Mouse (Mus musculus): ENCODE measurements around the gene Nbas. TPM values are rescaled to one million over a fixed set of nuclear protein-coding genes. Genes with fewer than 3 reads are reported as not detected.

Nbas gene
- 10.9 and 11.5 TPM in 2 replicates for polyA plus RNA-seq (2016; fragmentation: Nextera tagmentation; extraction: Ambion mirVana)

DNA sequence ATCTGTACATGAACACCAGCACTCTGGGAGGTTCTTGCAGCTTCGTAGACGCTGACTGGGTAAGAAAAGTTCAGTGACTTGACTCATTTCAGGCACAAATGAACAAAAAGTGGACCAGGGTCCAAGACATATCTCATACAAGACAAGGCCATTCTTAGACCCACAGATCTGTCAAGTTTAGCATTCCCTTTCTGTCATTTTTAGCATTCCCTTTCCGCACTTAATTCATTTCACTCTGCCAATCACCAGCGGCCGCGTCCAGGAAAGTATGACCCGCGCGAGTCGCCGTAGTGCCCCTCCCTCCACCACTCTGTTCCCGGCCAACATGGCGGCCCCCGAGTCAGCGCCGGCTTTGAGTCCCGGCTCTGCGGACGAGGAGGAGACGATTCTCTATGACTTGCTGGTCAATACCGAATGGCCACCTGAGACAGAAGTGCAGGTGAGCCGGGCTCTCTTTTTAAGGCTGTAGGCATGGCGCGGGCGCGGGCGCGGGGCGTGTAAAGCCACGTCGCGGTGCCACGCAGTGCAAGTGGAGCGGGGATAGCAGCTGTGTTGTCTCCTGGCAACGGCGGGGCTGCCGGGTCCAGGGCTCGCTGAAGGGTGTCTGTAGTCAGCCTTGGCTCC lies at the start of gene Nbas:
Nbas (plus strand) TSS at position 308 of the 624 bp plus-strand sequence.
- Histone ChIP-seq H3K4me2 (peak within 1 kb of the TSS; percentile 89), H3K4me3 (peak within 1 kb of the TSS; percentile 96), H3K36me3 (peaks cover 2% of the 10 kb centered on the region; the same call in 1 of the 2 replicates), H3K9me3 (replicated peaks) (no peaks in the 10 kb centered on the region), H3K27me3 (replicated peaks) (no peaks in the 10 kb centered on the region), H3K4me1 (replicated peaks) (peaks cover 6% of the 10 kb centered on the region), H3K9ac (peak within 1 kb of the TSS; percentile 88), H3K27ac (ENCODE audit: poor library complexity, severe bottlenecking) (no peak within 1 kb of the TSS)
- 4% methylated on average over 38 of the region's 38 CpGs for WGBS
- peak; percentile 87 for ATAC-seq (ENCODE audit: insufficient number of reproducible peaks, low FRiP score)

DNA sequence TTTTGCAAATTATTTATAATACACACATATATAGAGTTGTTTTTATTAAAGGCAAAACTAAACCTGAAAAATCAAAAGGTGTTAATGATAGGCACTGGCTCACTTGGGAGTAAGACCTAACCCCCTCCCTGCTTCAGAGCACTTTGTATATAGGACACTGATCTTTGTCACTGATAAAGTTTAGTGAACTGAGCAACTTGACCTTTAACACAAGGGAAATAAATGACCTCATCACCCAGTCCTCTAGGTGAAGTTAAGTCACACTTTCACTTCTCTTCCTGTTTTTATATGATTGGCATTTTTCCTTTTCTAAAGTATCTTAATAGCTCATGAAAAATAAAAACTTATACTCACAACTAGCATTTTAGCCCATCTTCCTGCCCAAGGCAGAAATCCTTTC lies 26.5 kb upstream of the Nbas start:
- no peaks in the 10 kb centered on the region for H3K27me3 ChIP-seq (replicated peaks)
- ATAC-seq (ENCODE audit: insufficient number of reproducible peaks, low FRiP score), result no peak
- H3K36me3 ChIP-seq, result peaks cover 55% of the 10 kb centered on the region
- H3K9ac ChIP-seq, result no peak overlapping the region
- 0 out of 2 replicates have a peak, but pooled peaks cover under 1% of the 10 kb centered on the region for H3K4me1 ChIP-seq (replicated peaks)
- H3K4me3 ChIP-seq, result no peak overlapping the region
- no peaks in the 10 kb centered on the region for H3K9me3 ChIP-seq (replicated peaks)
- H3K27ac ChIP-seq (ENCODE audit: poor library complexity, severe bottlenecking), result no peak overlapping the region
- H3K4me2 ChIP-seq, result no peak overlapping the region

DNA sequence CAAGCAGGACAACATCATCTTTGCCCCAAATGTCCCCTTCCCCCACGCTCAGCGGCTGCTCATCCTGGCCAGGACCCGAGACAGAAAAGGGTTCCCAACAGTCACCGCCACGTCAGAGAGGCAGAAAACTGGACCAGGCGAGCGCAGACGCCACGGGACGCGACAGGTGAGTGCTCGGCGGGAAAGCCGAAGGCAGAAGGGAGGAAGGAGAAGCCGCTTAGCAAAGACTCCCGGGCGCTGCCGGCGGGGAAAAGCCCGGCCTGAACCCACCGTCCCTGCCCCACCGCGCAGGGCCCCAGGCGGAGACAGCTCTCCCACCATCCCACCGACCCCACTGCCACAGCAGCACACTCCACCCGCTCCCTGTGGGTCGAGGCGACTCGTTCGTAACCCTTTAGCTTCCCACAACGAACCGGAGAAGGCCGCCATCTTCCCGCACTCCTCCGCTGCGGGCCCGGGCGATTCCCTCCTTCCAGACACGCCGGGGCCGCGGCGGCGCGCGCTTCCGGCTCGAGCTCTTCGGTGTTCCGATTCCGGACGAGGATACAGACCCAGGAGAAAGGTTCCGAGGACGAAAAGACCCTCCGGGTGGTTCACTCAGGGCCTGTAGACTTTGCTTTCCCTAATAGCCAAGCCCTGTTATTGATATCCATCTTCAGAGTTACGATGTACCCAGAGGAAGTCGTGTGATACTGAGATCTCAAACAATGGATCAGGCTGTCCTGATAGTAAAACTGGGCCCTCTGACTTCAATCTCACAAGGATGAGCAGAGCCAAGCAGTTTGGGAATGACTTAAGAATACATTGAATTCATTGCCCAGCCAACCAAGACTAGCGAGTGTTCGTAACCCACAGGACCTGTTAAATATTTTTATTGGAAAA lies 20.0 kb upstream of the Nbas start, which contains the start of gene Ddx1:
Ddx1 (minus strand) TSS at position 523 of the 882 bp plus-strand sequence.
- peaks cover 9% of the 10 kb centered on the region; the same call in 1 of the 2 replicates for H3K4me1 ChIP-seq (replicated peaks)
- H3K27me3 ChIP-seq (replicated peaks), result no peaks in the 10 kb centered on the region
- 2% methylated on average over 59 of the region's 59 CpGs for WGBS
- H3K4me2 ChIP-seq, result peak within 1 kb of the TSS; percentile 71
- H3K9me3 ChIP-seq (replicated peaks), result no peaks in the 10 kb centered on the region
- H3K27ac ChIP-seq (ENCODE audit: poor library complexity, severe bottlenecking), result peak within 1 kb of the TSS; percentile 73
- H3K4me3 ChIP-seq, result peak within 1 kb of the TSS; percentile 89
- H3K9ac ChIP-seq, result peak within 1 kb of the TSS; percentile 91
- ATAC-seq (ENCODE audit: insufficient number of reproducible peaks, low FRiP score), result peak; percentile 86
- H3K36me3 ChIP-seq, result peaks cover 12% of the 10 kb centered on the region

DNA sequence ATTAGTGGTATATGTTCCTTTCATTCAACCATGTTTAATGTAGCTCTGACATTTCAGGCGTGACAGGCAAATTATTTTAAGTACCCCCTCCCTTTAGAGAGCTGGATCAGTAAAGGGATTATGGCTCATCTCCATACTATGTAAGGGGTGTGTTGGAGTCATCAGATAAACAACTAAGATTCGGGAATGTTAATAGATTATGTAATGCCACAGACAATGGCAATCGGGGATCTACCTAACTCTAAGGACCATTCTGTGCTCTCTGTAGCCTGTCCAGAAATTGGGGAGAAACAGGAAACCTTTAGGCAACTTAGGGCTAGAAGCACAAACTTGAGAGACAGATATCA lies 19.4 kb upstream of the Nbas start:
- Histone ChIP-seq H3K9ac (no peak overlapping the region), H3K9me3 (replicated peaks) (no peaks in the 10 kb centered on the region), H3K36me3 (peaks cover 7% of the 10 kb centered on the region), H3K27ac (ENCODE audit: poor library complexity, severe bottlenecking) (no peak overlapping the region), H3K27me3 (replicated peaks) (no peaks in the 10 kb centered on the region), H3K4me1 (replicated peaks) (peaks cover 9% of the 10 kb centered on the region; the same call in 1 of the 2 replicates), H3K4me3 (peak overlapping the region; percentile 89), H3K4me2 (peak overlapping the region; percentile 71)
- WGBS, result 86% methylated on average over 3 of the region's 3 CpGs
- no peak; the same call in 1 of the 2 replicates for ATAC-seq (ENCODE audit: insufficient number of reproducible peaks, low FRiP score)

DNA sequence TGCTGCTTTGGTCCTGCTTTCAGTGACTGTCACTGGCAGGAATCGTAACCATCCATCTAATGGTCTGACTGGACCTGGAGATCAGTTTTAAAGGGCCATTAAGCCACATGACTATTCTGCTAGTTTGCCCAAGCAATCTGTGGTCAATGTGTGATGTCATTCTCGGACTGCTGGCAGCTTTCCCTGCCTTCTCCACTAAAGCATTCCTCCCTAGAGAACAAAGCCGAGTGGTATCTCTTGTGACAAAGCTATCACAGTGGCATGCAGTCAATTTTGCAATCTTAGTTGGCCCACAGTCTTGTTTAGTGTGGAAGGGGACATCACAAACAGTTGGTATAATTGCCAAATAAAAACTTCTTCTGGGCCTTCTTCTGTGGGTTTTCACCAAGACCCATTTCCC lies 13.9 kb upstream of the Nbas start:
- no peak for ATAC-seq (ENCODE audit: insufficient number of reproducible peaks, low FRiP score)

DNA sequence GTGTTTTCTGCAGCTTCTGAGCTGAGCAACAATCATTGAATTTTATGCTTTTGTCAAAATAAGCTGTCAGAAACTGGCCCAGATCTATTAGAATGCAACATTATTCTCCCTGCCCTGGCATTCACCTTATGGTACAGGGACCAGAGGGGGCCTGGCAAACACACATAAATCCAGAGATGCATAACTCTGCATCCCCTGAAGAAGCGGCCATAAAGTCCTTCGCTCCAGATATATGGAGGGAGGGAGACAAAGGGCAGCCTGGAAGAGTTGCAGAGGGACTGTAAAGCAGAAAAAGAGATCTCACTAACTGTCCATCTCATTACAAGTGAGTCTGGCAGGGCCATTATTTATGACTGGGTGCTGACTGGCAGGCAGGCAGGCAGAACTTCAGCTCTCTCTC lies 13.2 kb upstream of the Nbas start:
- H3K27ac ChIP-seq (ENCODE audit: poor library complexity, severe bottlenecking), result no peak overlapping the region
- no peaks in the 10 kb centered on the region for H3K9me3 ChIP-seq (replicated peaks)
- peaks cover 14% of the 10 kb centered on the region for H3K4me1 ChIP-seq (replicated peaks)
- no peak overlapping the region for H3K4me2 ChIP-seq
- H3K9ac ChIP-seq, result no peak overlapping the region
- H3K36me3 ChIP-seq, result no peaks in the 10 kb centered on the region
- H3K27me3 ChIP-seq (replicated peaks), result no peaks in the 10 kb centered on the region
- no peak for ATAC-seq (ENCODE audit: insufficient number of reproducible peaks, low FRiP score)
- 89% methylated on average over 2 of the region's 2 CpGs for WGBS
- H3K4me3 ChIP-seq, result no peak overlapping the region

More for the DNA sequence above, 13.9 kb upstream of the Nbas start:
- Histone ChIP-seq H3K27ac (ENCODE audit: poor library complexity, severe bottlenecking) (no peak overlapping the region), H3K9ac (no peak overlapping the region), H3K9me3 (replicated peaks) (no peaks in the 10 kb centered on the region), H3K36me3 (no peaks in the 10 kb centered on the region), H3K4me1 (replicated peaks) (peaks cover 14% of the 10 kb centered on the region), H3K4me2 (peak overlapping the region; percentile 19; the same call in 1 of the 2 replicates), H3K4me3 (no peak overlapping the region), H3K27me3 (replicated peaks) (no peaks in the 10 kb centered on the region)
- 11% methylated on average over 3 of the region's 3 CpGs for WGBS

DNA sequence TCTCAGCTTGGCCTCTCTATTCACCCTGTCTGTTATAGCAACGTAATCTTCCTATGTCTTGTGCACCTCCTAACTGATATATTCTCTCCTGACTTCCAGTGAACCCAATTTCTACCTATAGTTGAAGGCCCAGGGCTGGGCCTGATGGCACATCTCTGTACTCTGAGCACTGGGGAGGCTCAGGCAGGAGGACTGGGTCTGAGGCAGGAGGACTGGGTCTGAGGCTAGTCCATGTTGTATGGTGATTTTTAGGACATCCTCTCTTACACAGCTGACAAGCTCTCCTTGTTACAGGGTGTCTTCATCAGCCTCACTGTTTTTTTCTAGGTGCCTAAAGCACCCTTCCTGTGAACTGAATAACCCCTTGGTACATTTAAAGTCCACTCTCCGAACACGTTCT lies 521 bp upstream of the Nbas start:
- Histone ChIP-seq H3K4me3 (peak overlapping the region; percentile 96), H3K27me3 (replicated peaks) (no peaks in the 10 kb centered on the region), H3K9me3 (replicated peaks) (no peaks in the 10 kb centered on the region), H3K27ac (ENCODE audit: poor library complexity, severe bottlenecking) (no peak overlapping the region), H3K9ac (no peak overlapping the region), H3K4me1 (replicated peaks) (peaks cover 6% of the 10 kb centered on the region), H3K36me3 (no peaks in the 10 kb centered on the region), H3K4me2 (peak overlapping the region; percentile 89)
- WGBS, result 46% methylated on average over 3 of the region's 3 CpGs
- ATAC-seq (ENCODE audit: insufficient number of reproducible peaks, low FRiP score), result peak; percentile 52; the same call in 1 of the 2 replicates

DNA sequence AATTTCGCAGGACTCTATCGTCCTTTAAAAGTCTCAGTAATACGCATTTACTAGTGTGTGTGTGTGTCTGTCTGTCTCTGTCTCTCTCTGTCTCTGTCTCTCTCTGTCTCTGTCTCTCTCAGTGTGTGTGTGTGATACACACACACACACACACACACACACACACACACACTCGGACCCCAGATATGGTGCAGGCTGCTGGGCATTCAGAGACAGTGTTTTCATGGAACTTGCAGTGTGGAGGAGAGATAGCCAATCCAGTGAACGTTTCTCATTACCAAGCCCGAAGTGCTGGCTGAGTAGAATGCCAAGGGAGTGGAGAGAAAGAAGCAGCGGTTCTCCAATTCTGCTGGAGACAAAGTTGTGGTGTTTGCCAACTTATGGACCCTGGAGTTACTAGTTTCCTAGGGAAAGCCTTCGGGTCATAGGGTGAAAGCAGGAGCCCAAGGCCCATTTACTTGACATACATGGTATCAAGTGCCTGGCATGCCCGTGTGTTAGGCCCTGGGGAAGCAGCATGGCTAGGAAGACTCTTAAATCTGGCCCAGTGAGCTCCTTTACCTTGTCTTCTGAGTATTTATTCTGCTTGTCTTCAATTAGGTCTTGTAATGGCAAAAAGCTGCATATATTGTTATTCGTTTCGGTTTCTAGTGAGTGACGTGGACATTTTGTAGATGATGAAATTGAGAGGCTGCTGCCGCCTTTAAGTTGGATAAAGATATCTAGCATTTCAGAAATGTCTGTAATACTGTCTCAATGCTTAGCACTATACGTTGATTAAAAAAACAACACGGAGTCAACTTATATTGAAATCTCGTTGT lies 847 bp downstream of the Nbas start:
- H3K4me1 ChIP-seq (replicated peaks), result peaks cover 6% of the 10 kb centered on the region
- peak overlapping the region; percentile 96 for H3K4me3 ChIP-seq
- H3K27me3 ChIP-seq (replicated peaks), result no peaks in the 10 kb centered on the region
- H3K36me3 ChIP-seq, result peaks cover 6% of the 10 kb centered on the region; the same call in 1 of the 2 replicates
- H3K9ac ChIP-seq, result peak overlapping the region; percentile 88
- H3K27ac ChIP-seq (ENCODE audit: poor library complexity, severe bottlenecking), result no peak overlapping the region
- peak overlapping the region; percentile 89 for H3K4me2 ChIP-seq
- 44% methylated on average over 16 of the region's 16 CpGs for WGBS
- ATAC-seq (ENCODE audit: insufficient number of reproducible peaks, low FRiP score), result peak; percentile 38
- no peaks in the 10 kb centered on the region for H3K9me3 ChIP-seq (replicated peaks)

DNA sequence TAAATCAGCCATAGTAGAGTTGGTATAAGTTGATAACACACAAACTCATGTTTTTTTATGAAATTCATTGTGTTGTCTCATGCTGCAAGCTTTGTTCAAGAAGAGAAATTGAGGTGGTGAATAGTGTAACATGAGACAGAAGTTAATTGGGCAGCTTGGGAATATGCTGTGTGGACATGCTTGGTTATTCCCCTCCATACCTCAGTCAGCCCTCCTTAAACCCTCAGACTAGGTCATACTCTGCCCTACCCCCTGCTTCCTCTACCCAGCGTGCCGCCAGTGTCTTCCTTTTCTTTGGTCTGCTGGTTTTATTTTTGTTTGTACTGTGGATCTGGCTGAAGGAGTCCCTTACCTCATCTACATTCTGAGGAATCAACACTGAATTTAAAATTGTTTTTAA lies 22.5 kb downstream of the Nbas start:
- Histone ChIP-seq H3K27me3 (replicated peaks) (no peaks in the 10 kb centered on the region), H3K4me1 (replicated peaks) (no peaks in the 10 kb centered on the region), H3K9me3 (replicated peaks) (no peaks in the 10 kb centered on the region), H3K4me3 (no peak overlapping the region), H3K27ac (ENCODE audit: poor library complexity, severe bottlenecking) (no peak overlapping the region), H3K36me3 (peaks cover 15% of the 10 kb centered on the region), H3K9ac (no peak overlapping the region), H3K4me2 (no peak overlapping the region)
- WGBS, result 77% methylated on average over 2 of the region's 2 CpGs
- no peak for ATAC-seq (ENCODE audit: insufficient number of reproducible peaks, low FRiP score)

DNA sequence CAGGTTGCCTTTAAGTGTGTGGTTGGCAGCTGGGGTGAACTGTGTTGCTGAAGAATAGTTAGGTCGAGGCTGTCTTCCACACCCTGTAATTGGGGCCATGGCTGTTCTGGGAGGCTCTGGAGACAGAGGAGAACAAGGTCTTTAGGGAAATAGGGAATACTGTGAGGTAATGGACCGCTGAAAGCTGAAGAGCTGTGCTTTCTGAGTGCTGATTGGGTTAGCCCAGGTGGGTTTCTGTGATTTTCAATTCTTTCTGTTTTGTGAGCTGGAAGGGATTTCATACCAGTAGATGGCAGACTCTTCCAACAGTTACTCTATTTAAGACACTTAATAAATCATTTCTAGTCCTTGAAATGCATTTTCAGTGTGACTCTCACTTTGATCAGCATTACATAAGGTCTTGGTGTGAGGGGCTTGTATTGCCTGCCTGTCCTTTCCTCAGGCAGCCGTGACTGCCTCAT lies 24.5 kb downstream of the Nbas start:
- Histone ChIP-seq H3K4me3 (no peak overlapping the region), H3K9me3 (replicated peaks) (no peaks in the 10 kb centered on the region), H3K9ac (no peak overlapping the region), H3K27ac (ENCODE audit: poor library complexity, severe bottlenecking) (no peak overlapping the region), H3K4me1 (replicated peaks) (no peaks in the 10 kb centered on the region), H3K4me2 (no peak overlapping the region), H3K27me3 (replicated peaks) (no peaks in the 10 kb centered on the region), H3K36me3 (peaks cover 13% of the 10 kb centered on the region; the same call in 1 of the 2 replicates)
- WGBS, result 68% methylated on average over 3 of the region's 3 CpGs
- no peak for ATAC-seq (ENCODE audit: insufficient number of reproducible peaks, low FRiP score)
